Mouse (Mus musculus): ENCODE data around the gene Map3k3. TPM values are rescaled to one million over a fixed set of nuclear protein-coding genes. Genes with fewer than 3 reads are reported as not detected.
A peak's percentile ranks its signal among the peaks of the same experiment; 100 is the strongest.
"Not testable (repeated sequence)": the region's sequence is repeated elsewhere in the genome, so short reads cannot be mapped to it uniquely, and the experiment has no call there.

The Map3k3 gene
- total RNA-seq, 2 experiments from 2014 or later: 26.5 to 33.3 TPM

DNA sequence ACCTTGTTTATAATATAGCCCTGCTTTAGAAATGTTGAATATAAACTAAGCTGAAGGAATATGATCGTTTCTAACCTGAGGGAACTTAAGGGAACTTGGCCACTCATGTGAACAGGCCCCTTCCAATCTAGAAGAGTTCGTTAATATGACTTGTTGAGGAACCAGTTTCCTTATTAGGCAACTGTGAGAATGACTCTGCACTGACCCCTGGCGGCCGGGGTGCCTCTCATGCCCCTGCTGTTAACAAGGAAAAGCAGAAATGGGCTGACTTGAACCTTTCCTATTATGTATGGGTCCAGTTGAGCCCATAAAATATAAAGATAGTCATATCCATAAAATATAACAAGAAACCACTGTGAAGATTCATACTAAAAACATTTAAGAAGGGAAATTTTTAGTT lies 8.1 kb upstream of the Map3k3 start:
- peak; percentile 78 for DNase-seq

DNA sequence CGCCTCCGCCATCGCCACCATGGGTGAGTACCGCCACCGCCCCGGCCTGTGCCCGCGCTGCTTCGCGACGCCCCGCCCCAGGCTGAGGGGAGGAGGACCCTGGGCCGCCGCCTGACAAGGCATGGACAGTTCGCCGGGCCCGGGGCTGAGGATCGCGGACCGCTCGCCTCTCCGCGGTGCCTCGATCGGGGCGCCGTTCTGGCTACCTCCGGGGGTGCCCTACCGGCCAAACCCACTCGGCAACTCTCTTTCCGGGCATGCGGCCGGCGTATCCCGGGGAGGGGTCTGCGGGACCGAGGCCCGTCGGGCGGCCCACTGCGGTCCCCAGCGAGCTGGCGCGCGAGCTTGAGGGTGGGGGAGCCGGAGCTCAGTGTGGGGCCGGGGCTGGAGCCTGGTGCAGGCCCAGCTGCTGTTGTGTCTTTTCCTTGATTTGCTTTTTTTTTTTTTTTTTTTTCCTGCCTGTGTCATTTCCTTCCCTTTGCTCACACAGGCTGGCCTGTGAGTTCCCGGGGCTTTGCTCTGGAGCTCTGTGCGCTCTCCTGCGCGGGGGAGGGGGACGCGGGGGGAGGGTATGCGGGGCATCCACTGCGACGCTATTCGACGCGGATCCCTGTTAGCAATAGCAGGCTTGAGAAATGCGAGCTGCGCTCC lies 623 bp downstream of the Map3k3 start:
- peak; percentile 82 for DNase-seq

DNA sequence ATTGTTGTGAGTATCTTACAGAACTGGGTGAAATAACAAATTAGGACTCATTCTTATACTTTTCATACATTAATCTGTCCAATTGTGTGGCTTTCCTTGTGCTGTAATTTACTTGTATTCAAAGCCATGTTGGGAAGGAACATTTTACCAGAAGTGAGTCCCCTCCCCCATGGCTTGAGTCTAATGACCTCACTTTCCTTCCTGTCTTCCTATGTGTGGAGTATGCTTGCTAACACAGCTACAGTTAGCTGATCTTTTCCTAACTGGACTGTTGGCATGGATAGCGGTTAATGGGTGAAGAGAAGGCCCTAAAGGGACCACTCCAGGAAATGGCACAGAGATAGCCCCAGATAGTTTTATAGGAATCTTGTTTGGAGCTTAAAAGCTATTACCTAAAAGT lies 13.8 kb downstream of the Map3k3 start:
- no peak for DNase-seq

DNA sequence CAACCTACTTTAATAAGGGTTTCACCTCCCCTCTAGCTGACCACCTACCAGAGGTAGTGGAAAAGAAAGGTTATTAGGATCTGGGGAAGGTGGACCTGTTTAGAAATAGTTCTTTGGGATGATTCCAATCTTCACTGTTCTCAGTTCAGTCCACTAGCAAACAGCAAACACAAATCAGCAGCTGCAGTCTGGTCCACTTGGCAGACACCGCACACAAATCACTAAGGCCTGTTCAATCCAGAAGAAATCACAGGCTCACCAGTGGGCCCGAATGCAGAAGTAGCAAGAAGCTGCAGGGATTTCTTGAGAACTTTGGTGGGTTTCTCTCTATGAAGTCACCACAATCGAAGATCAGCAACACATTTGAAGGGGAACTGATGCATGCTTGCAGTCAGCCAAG lies 18.5 kb downstream of the Map3k3 start:
- DNase-seq: no peak

DNA sequence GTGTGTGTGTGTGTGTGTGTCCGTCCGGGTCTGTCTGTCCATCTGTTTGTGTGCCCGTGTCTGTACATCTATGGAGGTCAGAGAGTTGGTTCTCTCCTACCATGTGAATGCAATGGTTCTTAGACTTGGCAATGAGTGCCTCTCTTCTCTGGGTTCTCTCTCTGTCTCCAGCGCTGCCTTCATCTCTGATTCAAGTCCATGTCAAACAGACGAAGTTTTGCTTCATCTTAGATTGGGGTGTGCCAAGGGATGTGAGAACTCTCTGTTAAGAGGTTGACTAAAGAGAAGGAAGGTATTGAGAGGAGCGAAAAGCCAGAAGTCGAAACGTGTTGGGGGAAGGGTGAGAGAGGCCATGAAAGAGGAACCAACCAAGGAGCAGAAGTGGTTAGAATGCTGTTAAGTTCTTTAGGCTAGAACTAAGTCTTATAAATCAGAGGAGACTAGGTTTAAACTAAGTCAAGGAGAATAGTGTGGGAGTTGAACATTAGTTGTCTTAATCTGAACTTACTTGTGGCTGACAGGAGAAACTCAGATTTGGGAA lies 21.7 kb downstream of the Map3k3 start:
- DNase-seq: no peak

DNA sequence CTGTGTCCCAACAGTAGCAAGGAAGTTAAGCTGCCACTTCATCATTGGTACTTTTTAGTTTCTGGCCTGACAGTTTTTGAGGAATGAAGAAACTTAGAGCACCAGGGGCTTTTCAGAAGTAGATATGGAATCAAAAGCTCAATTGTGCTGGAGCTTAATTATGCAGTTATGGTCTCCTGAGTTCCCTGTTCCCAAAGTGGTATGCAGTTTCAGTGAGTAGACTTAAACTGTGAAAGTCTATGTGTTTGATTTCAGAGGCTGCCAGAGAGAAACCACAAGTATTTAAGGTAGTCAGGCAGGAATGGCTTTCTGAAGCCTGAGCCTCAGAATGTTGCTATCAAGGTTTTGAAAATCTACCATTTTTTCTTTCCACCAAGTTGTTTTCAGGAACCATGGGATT lies 27.3 kb downstream of the Map3k3 start:
- DNase-seq: no peak

DNA sequence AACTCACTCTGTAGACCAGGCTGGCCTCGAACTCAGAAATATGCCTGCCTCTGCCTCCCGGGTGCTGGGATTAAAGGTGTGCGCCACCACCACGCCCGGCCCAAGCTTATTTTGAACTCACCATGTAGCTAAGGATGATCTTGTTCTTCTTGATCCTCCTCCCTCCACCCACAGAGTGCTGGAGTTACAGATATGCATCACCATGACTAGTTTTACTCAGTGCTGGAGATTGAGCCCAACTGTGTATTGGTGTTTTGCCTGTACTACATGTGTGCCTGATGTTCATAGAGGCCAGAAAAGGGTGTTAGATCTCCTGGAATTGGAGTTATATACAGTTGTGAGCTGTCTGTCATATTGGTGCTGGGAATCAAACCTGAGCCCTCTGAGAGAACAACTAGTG lies 37.8 kb downstream of the Map3k3 start:
- no peak for DNase-seq

DNA sequence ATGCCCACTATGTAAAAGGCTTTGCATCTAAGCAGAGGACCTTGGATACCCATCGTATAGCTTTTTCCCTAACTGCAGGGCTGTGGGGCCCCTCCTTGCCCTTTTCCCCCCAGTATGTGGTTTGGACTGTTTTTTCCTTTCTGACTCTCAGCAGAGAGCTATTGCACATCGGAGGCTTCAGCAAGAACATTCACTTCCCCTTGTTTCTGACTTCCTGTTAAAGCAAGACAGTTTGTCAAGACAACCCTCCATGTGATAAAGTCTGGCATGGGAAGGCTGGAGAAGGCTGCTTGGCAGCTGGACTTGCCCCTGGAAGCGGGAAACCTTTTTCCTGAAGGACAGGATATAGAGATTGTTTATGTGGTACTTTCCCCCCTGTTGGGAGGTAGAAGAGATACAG lies 38.3 kb downstream of the Map3k3 start:
- DNase-seq: no peak

DNA sequence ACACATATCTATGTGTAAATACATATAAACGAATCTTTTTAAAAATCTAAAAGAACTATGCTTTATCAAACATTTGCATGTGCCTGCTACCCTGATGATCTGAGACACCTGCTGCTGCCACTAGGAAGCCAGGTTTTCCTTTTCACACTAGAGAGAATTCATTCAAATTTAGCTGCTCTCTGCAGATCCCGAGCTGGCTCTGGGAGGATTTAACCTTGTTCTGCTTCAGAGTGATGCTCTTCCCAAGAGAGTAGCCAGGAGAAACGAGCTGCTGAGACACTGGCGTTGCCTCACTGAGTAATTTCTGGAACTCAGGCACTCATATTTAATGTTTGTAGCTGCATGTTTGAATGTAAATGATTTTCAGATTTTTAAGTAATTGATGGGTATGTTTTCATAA lies 40.4 kb downstream of the Map3k3 start:
- no peak for DNase-seq

DNA sequence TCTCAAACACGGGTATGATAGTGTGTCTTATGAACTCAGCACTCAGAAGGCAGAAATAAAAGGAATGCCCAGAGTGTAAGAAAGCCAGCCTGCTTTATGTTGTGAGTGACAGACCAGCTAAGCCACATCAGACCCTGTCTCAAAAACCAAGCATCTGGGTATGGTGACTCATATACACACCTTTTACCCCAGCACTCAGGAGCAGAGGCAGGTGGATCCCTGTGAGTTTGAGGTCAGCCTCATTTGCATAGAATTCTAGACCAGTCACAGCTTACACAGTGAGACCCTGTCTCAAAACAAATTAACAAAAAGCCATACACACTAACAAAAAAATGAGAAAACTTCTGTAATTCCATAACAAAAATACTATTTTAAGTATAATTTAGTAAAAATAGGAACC lies 41.4 kb downstream of the Map3k3 start:
- DNase-seq: no peak

DNA sequence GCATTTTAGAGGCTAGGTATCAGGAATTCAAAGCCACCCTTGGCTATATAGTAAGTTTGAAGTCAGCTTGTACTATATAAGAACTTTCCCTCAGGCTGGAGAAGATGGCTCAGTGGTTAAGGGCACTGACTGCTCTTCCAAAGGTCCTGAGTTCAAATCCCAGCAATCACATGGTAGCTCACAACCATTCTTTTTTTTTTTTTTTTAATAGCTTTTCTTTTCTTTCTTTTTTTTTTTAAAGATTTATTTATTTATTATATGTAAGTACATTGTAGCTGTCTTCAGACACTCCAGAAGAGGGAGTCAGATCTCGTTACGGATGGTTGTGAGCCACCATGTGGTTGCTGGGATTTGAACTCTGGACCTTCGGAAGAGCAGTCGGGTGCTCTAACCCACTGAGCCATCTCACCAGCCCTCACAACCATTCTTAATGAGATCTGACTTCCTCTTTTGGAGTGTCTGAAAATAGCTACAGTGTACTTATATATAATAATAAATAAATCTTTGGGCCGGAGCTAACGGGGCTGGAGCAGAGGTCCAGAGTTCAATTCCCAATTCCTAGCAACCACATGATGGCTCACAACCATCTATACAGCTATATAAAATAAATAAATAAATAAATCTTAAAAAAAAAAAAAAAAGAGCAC lies 42.4 kb downstream of the Map3k3 start:
- not testable (repeated sequence) for DNase-seq

DNA sequence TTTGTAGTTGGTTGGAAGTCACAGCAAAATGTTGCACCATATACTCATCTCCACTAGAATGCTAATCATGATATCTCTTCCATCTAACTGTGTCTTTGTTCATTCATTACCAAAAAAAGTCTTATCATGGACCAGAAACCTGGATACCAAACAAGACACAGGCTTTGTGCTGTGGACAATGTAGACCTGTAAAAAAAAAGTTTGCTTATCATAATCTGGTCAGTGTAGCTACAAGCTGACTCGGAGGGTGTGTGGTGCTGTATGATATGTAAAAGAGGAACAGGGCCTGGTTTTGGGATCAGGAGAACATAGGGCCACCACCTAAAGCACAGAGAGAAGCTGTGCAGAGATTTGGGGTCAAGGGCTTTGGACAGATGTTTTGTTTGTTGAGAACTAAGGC lies 45.1 kb downstream of the Map3k3 start:
- DNase-seq: no peak

DNA sequence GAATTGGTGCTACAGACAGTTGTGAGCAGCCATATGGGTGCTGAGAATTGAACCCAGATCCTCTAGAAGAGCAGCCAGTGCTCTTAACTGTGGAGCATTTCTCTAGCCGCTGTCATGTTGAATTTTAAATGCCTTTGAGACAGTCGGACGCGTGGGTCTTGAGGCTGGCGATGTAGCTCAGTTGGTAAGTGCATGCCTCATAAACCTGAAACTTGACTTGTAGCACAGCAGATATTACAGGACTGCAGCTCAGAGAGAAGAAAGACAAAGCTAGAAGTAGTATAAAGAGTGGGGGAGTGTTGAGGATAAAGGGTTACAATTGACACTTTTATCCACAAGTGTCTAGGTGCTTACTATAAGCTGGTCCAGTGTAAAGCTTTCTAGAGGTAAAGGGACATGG lies 48.1 kb downstream of the Map3k3 start:
- no peak for DNase-seq

DNA sequence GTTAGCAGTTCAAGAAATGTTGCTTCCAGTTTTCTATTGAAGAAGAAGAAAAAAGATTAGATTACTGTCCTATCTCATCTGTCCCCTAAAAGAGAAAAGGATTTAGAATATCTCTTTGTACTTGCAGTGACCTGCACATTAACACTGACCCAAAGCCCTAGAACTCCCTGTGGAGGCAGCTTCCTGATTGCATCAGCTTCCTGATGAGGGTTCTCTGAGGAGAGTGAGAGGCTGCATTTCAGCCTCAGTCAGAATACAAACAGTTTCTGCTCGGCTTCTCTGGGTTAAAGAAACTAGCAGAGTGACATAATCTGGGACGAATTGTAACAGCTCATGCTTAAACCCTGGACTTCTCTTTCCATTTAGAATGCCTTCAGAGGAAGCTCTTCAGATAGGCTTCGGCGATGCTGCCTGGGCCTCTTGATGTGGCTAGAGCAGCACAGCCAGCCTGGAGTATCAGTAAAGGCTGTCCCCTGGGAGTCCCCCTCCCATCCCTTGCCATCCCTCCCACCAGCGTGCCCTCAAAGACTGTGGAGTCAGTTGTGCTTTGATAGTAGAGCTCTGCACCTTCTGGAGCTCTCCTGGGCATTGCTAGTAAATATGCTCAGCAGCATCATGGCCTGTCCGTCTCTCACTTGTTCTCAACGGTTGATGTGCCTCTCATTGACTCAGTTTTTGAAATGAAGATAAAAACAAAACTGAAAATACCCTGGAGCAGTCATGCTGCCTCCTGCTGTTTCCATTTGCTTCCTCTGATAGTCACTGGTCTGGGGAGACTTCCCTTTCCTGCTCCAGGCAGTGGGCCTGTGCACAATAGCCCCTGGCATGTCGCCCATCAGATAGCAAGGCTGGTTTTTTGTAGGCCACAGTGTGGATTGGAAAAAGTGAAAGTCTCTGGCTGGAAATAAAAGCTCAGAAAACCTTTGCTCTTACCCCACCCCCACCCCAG lies 50.4 kb downstream of the Map3k3 start:
- DNase-seq: peak; percentile 73

DNA sequence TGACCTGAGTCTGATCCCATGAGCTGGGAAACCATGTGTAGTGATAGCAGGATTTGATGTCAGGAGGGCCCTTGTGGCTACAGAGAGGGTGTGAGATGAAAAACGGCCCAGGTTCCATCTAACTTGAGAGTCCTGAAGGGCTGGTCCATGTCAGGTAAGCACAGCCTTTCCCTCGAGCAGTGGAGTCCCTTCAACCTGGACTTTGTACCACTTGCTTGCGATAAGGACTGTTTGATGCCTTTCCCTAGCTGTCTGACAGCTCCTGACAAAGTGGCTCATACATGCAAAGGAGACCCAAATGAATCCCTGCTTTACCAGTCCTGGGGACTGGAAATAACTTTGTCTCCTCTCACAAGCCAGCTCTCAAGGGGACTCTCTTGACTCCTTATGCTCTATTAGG lies 66.8 kb downstream of the Map3k3 start:
- DNase-seq: no peak

DNA sequence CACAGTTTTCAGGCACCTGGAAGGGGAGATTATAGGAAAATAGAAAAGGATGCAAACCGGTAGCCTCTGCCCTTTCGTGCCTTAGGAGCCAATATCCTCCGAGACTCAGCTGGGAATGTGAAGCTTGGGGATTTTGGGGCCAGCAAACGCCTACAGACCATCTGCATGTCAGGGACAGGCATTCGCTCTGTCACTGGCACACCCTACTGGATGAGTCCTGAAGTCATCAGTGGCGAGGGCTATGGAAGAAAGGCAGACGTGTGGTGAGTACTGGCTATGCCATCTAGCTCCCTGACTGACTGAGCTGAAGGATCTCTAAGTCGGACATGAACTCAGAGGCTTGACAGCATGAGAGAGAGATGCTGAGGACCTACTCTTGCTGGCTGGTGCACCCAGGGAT lies 67.7 kb downstream of the Map3k3 start:
- no peak for DNase-seq

DNA sequence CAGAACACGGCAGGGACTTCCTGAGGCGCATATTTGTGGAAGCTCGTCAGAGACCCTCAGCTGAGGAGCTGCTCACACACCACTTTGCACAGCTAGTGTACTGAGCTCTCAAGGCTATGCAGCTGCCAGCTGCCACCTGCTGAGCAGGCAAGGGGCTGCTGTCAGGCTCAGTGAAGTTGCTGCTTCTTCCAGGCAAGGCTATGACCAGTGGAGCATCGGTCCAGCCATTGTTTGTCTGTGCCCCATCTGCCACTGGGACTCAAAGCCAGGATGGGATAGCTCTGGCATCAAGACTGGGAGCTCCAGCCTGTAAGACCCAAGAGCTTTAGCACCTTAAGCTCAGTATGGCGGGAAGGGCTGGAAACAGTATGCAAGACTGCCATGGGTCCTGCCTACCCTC lies 69.7 kb downstream of the Map3k3 start:
- DNase-seq: no peak

DNA sequence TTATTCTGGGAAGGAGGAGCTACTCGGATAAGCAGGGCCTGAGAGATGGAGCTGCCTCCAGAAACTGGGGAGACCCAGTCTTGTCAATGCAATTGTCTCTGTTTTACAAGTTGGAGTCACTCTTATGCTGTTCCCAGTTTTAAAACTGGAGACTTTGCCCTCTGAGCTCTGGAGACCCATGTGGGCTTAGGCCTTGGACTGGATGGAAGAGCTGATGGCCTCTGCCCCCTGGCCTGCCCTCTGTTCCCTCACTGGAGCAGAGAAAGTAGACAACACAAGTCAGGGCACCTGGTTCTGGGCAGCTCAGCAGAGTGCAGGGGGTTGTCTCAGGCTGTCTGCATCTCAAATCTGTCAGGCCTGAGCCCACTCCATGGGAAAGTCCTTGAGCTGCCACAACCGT lies 70.4 kb downstream of the Map3k3 start:
- DNase-seq: no peak

DNA sequence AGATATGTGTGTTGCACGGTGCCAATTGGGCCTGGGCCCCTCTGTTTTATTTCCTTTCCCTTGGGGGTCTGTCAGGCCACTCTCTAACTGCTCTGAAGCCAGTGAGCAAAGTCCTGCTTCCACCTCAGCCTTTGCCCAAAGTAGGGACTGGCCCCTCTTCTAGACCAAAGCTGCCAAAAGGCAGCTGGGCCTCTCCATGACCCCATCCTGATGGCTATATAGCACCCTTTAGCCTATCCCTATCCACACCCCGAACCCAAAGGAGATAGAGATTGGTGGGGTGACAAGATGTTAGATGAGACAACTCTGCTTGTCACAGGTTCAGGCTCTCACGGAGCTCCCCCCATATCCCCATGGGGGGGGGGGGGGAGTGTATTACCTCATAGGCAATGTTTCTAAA lies 71.3 kb downstream of the Map3k3 start:
- DNase-seq: no peak

DNA sequence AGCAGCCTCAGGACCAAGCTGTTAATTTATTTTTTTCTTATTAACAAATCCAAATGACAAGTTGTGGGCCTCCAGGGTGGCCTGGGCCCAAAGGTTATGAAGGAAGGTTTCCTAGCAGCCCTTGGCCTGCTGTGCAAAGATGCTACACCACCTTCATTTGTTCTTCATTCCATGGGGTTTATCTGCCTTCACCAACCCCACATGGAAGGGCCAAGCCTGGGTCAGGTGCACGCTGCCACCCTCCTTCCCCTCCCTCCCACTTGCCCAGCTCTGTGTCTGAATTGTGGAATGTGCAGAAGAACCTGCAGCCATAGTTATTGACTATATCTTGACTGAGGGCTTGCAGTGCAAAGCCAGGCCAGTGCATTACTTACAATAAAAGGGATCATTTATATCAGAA lies 71.8 kb downstream of the Map3k3 start:
- no peak for DNase-seq

DNA sequence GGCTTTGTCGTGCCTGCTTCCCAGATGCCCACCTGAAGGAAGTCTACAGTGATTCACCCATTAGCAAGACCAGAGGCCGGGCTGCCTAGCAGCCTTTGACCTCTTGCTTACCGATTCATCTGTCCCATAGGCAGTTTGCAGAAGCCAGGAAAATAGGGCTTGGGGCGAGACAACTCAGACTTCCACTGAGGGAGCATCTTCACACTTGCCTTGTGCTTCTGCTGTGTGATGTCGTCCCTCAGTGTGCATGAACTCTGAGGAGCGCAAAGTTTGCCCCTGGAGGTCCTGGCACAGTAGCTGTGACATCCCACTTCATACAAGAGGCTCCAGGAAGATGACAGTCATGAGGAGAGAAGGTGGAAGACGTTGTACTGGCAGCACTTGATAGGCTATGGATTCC lies 72.7 kb downstream of the Map3k3 start:
- DNase-seq: no peak

DNA sequence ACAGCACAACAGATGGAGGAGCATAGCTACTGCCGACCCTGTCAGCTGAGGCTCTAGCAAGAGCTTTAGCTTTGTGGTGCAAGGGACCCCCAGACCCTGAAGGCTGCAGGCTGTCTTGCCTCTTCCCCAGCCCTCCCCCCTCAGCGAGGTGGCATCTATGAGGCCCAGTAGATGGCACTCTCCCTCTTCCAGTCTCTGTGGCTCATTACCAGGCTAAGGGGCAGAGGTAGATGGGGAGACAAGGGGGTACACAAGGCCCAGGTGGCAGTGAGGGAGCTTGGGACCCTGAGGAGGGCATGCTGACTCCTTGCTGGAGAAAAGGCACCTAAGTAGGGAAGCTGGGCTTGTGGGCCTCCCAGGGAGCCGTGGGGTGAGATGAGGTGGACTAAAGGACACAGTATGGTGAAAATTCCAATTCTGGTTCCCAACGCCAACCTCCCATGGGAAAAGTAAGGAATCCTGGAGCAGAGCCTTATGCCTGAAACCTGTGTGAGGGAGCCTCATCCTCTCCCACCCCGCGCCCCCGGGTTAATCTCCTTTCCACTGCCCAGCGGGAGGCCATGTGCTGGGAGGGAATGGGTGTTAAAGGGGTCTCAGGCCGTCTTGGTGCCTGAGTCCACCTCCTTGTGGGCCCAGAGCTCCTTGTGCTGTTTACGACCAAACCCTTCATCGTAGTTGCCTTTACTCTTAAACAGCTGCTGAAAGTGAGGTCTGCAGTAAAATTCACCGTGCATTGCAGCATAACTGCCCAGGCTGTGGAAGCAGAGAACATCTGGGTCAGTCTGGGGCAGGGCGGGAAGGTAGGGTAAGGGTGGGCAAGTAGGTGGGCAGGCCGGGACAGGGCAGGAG lies 73.9 kb downstream of the Map3k3 start:
- DNase-seq: no peak
